Mouse (Mus musculus) liver, embryonic 14.5 days (tissue): ENCODE measurements around the gene Syt6. TPM values are rescaled to one million over a fixed set of nuclear protein-coding genes. Genes with fewer than 3 reads are reported as not detected.
"Not testable (repeated sequence)": the region's sequence is repeated elsewhere in the genome, so short reads cannot be mapped to it uniquely, and the experiment has no call there.

ENCODE experiments used
- ATAC-seq: fragments of 200-750 bp; cut with Nextera tagmentation; 2 replicates; pipeline ENCODE4 v1.8.0; 2017; ENCODE audit warnings: moderate number of reproducible peaks, mild to moderate bottlenecking, moderate library complexity; ENCODE audit not compliant: insufficient read depth
- DNase-seq, 3 experiments: peaks; one replicate each; pipeline ENCODE4 v3.0.0-alpha.2; 2012 to 2013; ENCODE audit warnings: low read depth in 3 of 3, low spot score in 3 of 3
- H3K27ac ChIP-seq: fragments of 300-500 bp; sonication (generic); 2 replicates; pipeline ENCODE4 v1.5.1; 2014; ENCODE audit warnings: moderate library complexity, mild to moderate bottlenecking, control low read depth, inconsistent platforms
- H3K27me3 ChIP-seq: fragments of 300-500 bp; sonication (generic); 2 replicates; pipeline ENCODE4 v1.6.1; 2014; ENCODE audit warnings: mild to moderate bottlenecking, low read length, moderate library complexity; ENCODE audit not compliant: control insufficient read depth, insufficient read depth
- H3K36me3 ChIP-seq: fragments of 300-500 bp; sonication (generic); replicated peaks from 2 replicates; pipeline ENCODE4 v1.6.1; 2014; ENCODE audit warnings: low read depth; ENCODE audit not compliant: control insufficient read depth, insufficient read depth
- H3K4me1 ChIP-seq, 2 experiments: fragments of 200-500 bp in 1 of 2; fragments of 300-500 bp in 1 of 2; sonication (generic) in 1 of 2; replicated peaks; 2 replicates each; pipeline ENCODE4 v1.6.1; 2012 to 2014; ENCODE audit warnings: antibody characterized with exemption in 1 of 2, inconsistent platforms in 1 of 2, low read length in 1 of 2; ENCODE audit not compliant: control insufficient read depth in 2 of 2, insufficient read depth in 2 of 2
- H3K4me2 ChIP-seq: fragments of 300-500 bp; sonication (generic); 2 replicates; pipeline ENCODE4 v1.6.1; 2014; ENCODE audit warnings: low read depth, mild to moderate bottlenecking, control low read depth, moderate library complexity
- H3K4me3 ChIP-seq, 2 experiments: fragments of 200-500 bp in 1 of 2; fragments of 300-500 bp in 1 of 2; sonication (generic) in 1 of 2; 2 replicates each; pipeline ENCODE4 v1.5.1; 2012 to 2014; ENCODE audit warnings: low read depth in 2 of 2, low read length in 2 of 2, mild to moderate bottlenecking in 2 of 2, control low read depth in 1 of 2, inconsistent platforms in 1 of 2, moderate library complexity in 1 of 2; ENCODE audit not compliant: insufficient read depth in 1 of 2
- H3K9ac ChIP-seq: fragments of 300-500 bp; sonication (generic); replicated peaks from 2 replicates; pipeline ENCODE4 v1.6.1; 2014; ENCODE audit warnings: mild to moderate bottlenecking, control low read depth, moderate library complexity
- H3K9me3 ChIP-seq: fragments of 300-500 bp; sonication (generic); 2 replicates; pipeline ENCODE4 v1.6.1; 2016; ENCODE audit warnings: low read length, mixed read lengths; ENCODE audit not compliant: control insufficient read depth
- CTCF ChIP-seq: IDR thresholded peaks from 2 replicates; pipeline ENCODE4 v1.5.1; 2016; ENCODE audit warnings: antibody characterized with exemption, low read depth, control low read depth
- EP300 ChIP-seq: IDR thresholded peaks from 2 replicates; pipeline ENCODE4 v1.6.1; 2016; ENCODE audit warnings: antibody characterized with exemption, low read depth
- WGBS: fragments of 180-500 bp; shearing (Covaris S2); extraction: QIAGEN DNeasy Blood & Tissue Kit; methylation state at CpG from one replicate; pipeline ENCODE4 v1.1.7; 2014; ENCODE audit not compliant: insufficient replicate concordance; 5-methylcytosine and 5-hydroxymethylcytosine counted together
- polyA plus RNA-seq, 2 experiments: library from polyadenylated mRNA; depleted of rRNA in 1 of 2; stranded (reverse) in 1 of 2; unstranded in 1 of 2; fragments of >200 nt; fragmentation: Nextera tagmentation in 1 of 2; extraction: Ambion mirVana in 1 of 2; gene quantifications; 2 replicates each; pipeline versions ENCODE4 v1.2.1 to v1.2.3; 2012 to 2014

The Syt6 gene
- polyA plus RNA-seq, 2 experiments: 0.01 TPM; not detected in 1

GRCm38 (mm10) chr3:103640226-103640803, 65.3 kb downstream of the Syt6 start:
- no peak for ATAC-seq
- Histone ChIP-seq H3K4me2 (no peak overlapping the region), H3K27me3 (no peaks in the 10 kb centered on the region), H3K27ac (no peak overlapping the region), H3K4me3 (no peak overlapping the region), H3K9me3 (no peaks in the 10 kb centered on the region), H3K4me1 (no peaks in the 10 kb centered on the region), H3K9ac (no peak overlapping the region), H3K36me3 (no peaks in the 10 kb centered on the region)
- WGBS: 51% methylated on average over 8 of the region's 8 CpGs
- no peak for TF ChIP-seq CTCF
- TF ChIP-seq EP300: no peak
- DNase-seq: no peak

- no peaks in the 10 kb centered on the region for H3K36me3 ChIP-seq
- no peaks in the 10 kb centered on the region for H3K4me1 ChIP-seq
- no peak for DNase-seq
- H3K27ac ChIP-seq: no peak overlapping the region
- TF ChIP-seq CTCF (no peak), EP300 (no peak)
- WGBS: 58% methylated on average over 7 of the region's 7 CpGs
- no peak for ATAC-seq
- H3K4me2 ChIP-seq: no peak overlapping the region
- no peak overlapping the region for H3K9ac ChIP-seq
- H3K9me3 ChIP-seq: no peaks in the 10 kb centered on the region
- no peak overlapping the region for H3K4me3 ChIP-seq
- H3K27me3 ChIP-seq: no peaks in the 10 kb centered on the region
Measured at GRCm38 (mm10) chr3:103641301-103641700, 66.3 kb downstream of the Syt6 start.

GRCm38 (mm10) chr3:103645968-103646367, 70.9 kb downstream of the Syt6 start, which contains the start of gene Atg4a-ps:
Atg4a-ps (minus strand) TSS chr3:103646068.
- not testable (repeated sequence) for H3K27me3 ChIP-seq, ATAC-seq, H3K4me3 ChIP-seq, H3K9me3 ChIP-seq, H3K27ac ChIP-seq, H3K4me1 ChIP-seq, H3K9ac ChIP-seq, DNase-seq, H3K4me2 ChIP-seq, H3K36me3 ChIP-seq
- WGBS: 45% methylated on average over 2 of the region's 2 CpGs

- Histone ChIP-seq H3K4me3 (no peak overlapping the region), H3K27ac (no peak overlapping the region), H3K9me3 (no peaks in the 10 kb centered on the region), H3K36me3 (no peaks in the 10 kb centered on the region), H3K27me3 (no peaks in the 10 kb centered on the region), H3K4me2 (no peak overlapping the region), H3K4me1 (no peaks in the 10 kb centered on the region), H3K9ac (no peak overlapping the region)
- WGBS: 67% methylated on average over 11 of the region's 11 CpGs
- TF ChIP-seq CTCF (no peak), EP300 (no peak)
- ATAC-seq: no peak
- no peak for DNase-seq
Measured at GRCm38 (mm10) chr3:103647164-103647867, 72.3 kb downstream of the Syt6 start.

GRCm38 (mm10) chr3:103648486-103648885, 73.5 kb downstream of the Syt6 start:
- 41% methylated on average over 4 of the region's 4 CpGs for WGBS
- TF ChIP-seq EP300 (no peak), CTCF (no peak)

More at GRCm38 (mm10) chr3:103648486-103648885, 73.5 kb downstream of the Syt6 start:
- ATAC-seq (no peak), DNase-seq (no peak)
- Histone ChIP-seq H3K9me3 (no peaks in the 10 kb centered on the region), H3K36me3 (no peaks in the 10 kb centered on the region), H3K4me3 (no peak overlapping the region), H3K27ac (no peak overlapping the region), H3K4me2 (no peak overlapping the region), H3K27me3 (no peaks in the 10 kb centered on the region), H3K4me1 (no peaks in the 10 kb centered on the region), H3K9ac (no peak overlapping the region)
